Mouse (Mus musculus): ENCODE measurements at regions not wholly inside any gene's neighbourhood (a gene's known extent, or its start where the extent isn't known, plus 50 kb on each side); places are given as distances from the start of the nearest gene placed in this dataset.

DNA sequence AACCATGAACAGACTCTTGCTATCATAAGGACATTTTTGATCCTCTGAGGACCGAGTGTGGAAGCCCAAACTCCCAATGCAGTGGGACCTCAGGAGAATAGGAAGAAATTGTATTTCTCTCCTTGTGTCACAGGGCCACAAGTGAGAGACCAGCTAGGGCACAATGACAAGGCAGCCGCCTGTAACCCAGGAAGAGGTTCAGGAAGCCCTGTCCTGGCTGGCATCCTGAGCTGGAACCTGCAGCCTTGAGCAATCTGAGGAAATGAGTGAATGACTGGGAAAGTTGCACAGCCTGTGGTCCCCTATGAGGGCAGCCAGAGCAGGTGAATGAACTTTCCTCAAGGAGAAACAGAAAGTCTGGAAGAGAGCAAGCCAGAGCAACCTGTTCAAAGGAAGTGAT, 142.0 kb upstream of the Tut7 start:
- DNase-seq (ENCODE audit: extremely low spot score, low spot score) = no peak

DNA sequence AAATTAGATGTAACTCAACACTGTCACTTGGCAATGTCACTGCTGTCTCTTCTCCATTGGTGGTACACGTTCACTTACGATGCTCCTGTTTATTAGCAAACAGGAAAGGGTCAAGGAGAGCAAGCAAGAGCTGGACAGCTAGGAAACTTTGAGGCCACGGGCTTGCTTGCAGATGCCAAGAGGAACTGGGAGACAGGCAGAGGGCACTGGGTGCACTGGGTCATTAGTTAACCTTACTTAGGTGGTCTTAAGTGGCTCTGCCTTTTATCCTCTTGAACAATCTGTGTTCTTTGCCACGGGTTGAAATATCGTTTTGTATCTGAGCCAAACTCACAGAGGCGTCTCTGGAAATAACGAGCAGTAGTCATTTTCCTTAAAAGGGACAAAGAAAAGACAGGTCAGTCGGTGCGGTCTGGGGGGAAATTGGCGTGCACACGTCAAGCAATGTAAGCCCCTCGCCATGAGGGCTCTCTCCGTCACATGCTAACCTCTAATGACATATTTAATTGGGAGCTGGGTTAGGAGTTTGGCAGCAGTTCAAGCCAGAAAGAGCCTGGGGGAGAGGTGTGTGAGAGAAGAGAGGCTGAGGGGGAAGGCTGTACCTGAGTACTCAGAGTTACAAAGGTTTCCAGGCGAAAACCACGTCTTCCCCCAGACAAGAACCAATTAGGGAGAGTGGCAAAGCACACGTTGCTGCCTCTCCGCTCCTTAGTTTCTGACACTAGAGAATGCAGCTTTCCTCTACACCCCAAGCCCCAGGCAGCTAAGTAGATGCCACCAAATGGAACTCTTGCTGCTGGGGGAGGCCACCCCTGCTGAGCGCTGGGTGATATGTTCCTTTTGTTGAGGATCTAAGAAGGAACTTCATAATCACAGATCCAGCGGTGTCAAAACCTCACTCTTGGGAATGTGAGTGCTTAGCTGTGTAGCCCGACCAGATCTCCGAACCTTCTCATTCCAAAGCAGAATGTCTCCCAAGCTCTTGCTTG, 140.0 kb upstream of the Tut7 start:
- DNase-seq (ENCODE audit: extremely low spot score, low spot score) = no peak

DNA sequence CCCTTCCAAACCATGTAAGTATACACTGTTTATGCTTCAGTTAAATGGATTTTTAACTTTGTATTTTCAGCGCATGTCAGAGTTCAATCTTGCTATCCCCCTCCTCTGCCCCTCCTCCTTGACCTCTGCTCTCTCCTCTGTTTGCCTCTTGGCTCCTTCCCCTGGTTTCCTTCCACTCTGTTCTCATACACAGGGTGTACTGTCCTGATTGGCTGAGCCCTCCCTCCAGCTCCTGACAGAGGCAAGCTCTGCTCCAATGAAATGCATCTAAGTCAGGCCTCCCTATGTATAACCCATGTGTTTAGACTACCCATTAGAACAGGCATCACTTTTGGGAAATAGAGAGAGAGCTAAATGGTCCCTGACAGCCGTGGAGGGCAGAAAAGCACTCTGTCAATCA, 133.5 kb upstream of the Tut7 start:
- no peak for DNase-seq (ENCODE audit: extremely low spot score, low spot score)

DNA sequence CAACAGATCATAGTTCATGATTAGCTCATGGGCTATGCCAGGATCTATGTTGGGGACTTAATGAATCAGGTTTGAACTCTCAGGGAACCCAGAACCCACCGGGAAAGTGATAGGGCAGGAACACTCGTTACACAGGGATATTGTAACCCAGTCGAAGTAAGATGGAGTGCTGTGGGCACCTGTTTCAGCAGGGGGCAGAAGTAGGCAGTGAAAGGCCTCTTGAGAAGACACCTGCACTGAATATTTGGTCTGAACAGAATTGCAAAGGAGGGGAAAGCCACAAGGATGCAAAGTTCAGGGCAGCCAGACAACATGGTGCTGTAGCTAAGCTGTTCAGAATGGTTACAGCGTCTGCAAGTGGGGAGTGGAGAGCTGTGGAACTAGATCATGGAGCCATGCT, 129.9 kb upstream of the Tut7 start:
- DNase-seq (ENCODE audit: extremely low spot score, low spot score) = no peak

DNA sequence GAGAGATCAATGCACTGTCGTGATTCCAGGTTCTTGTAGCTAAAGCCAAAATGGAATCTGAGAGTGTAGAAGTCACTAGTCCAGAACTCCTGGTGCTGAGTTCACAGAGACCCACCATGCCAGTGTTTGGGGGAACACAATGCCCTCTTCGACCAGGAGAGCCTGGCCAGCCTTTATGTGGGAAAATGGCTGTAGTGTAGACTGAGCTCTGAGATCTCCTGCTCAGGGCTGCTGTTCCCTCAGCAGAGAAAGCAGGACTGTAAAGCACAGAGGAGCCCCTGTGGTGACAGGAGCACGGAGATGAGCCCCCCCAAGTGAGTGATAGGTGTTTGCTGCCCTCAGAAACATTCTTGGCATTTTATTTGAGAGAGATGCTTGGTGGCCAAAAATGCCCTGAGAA, 129.2 kb upstream of the Tut7 start:
- no peak for DNase-seq (ENCODE audit: extremely low spot score, low spot score)

DNA sequence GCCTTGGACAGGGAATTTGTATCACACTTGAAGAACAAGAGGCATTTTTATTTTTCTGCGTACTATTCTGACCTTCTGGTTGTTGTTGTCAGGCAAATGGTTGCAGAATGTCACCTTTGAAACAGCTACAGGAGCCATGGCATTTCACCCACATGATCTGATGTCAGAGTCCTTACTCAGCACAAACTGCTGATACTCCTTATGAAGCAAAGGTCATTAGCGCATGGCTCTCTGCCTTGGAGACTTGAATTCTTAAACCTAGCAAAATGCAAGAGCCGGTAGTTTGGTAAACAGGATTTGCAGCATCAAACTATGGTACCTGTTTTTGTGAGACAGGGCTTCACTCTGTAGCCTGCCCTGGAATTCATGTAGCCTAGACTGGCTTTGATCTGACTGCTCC, 127.3 kb upstream of the Tut7 start:
- no peak for DNase-seq (ENCODE audit: extremely low spot score, low spot score)

DNA sequence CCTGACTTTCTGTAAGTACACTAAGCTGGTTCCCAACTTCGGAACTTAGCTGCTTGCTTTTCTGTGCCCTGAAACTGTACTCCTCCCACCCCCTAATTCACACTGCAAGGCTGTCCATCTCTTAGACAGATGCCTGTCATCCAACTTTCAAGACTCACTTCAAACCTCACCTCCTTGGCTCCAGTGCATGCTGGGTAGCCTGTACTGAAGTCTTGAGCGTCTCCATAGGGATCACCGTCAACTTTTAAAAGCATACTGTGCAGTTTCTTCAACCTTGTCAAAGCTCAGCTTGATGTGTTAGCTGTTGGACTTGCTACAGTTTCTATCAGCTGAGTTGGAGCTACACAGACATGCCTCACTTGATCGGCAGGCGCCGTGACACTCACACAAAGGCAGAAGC, 126.5 kb upstream of the Tut7 start:
- DNase-seq (ENCODE audit: extremely low spot score, low spot score) = no peak

DNA sequence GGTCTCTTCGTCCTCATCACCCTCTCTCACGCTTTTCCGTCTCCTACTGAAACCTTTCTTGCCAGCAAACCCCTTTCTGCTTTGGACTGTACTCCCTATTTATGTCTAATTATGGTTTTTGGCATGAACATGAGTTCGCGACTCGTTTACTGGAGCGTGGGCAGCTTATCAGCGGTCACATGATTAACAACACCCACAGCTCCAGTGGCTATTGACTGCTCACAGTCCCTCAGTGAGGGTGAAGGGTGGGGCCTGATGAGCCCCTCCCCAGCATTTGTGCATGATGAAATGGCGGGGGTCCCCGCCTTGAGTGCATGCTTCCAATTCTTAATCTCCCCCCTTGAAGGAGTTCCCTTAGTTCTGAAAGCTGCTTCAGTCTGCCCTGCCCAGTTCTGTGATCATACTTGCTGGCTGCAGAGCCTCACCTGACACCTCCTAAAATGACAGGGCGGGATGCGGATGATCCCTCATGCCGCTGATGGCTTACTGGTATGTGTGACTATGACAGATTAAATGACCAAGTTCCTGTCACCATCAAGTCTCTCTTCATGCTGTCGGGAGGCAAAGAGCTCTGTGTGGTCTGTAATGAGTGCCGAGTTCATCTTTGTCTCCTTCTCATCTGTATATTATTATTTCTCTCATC, 125.7 kb upstream of the Tut7 start:
- DNase-seq (ENCODE audit: extremely low spot score, low spot score) = no peak

DNA sequence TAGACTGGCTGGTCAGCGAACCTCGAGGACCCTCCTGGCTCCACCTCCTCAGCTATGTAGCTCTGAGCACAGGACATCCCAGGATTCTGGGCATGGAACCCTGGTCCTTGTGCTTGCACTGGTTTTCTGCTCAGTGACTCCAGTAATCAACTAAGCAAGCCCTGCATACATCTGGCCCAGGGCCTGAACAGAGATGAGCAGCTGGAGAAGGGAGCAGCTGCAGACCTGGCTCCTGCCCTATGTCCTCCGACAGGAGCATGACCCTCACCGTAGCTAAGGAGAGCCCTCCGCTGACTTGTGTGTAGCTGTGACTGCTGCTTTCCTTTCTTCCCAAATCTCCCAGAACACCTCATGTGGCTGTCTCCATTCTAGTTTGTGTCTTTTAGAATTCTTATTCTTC, 124.5 kb upstream of the Tut7 start:
- DNase-seq (ENCODE audit: extremely low spot score, low spot score) = no peak

DNA sequence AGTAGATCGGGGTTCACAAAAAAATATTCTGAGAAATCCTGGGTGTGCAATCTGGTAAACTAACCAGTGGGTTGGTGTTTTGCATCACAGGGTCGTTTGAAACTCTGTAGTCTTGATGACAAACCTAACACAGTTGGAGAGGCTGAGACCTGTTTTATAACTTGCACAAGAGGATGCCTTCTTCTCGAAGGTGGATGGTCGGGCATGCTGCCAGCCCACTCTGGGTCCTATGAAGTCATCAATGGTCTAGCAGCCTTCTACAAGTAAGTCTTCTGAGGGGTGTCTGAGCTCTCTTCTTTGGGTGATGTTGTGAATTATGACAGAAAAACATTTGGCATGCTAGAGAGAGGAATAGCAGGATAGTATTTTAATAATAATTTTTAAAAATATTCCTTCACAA, 123.6 kb upstream of the Tut7 start:
- DNase-seq (ENCODE audit: extremely low spot score, low spot score) = no peak

DNA sequence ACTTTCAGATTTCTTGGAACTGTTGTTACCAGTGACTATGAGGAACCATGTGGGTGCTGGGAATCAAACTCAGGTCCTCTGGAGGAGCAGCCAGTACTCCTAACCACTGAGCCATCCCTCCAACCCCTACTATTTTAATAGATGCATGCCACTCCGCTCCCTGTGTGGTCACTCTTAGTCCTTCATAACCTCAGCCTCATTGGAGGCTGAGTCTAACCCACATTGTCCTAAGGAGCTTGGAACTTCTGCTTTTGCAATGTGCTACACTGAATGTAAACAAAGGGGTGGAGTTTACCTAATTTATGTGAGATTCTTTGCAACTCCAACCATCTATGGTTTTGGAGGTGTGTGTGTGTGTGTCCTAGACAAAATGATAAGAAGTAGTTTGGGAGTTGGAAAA, 122.7 kb upstream of the Tut7 start:
- DNase-seq (ENCODE audit: extremely low spot score, low spot score) = no peak

DNA sequence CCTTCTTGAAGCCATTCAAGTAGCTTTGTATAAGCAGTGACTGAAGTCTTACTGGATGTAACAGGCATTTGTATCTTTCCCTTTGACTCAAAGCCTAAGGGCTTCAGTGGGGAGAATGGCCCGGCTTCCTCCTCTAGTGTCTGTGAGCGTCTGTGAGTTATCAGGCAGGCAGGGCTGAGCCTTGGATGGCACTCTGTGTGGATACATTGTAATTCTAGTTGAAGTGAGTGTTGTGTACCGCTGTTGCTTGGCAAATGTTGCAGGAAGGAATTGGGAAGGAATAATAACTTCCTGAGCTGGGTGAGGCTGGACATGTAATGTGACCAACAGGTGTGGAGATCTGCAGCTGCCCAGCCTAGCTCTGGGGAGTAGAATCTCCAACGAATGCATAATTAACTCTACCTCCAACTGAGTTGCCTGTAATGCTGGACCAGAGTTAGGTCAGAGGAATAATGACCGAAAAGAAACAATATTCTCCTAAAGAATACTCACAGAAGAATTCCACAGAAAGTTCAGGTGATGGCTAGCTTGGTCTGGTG, 120.7 kb upstream of the Tut7 start:
- no peak for DNase-seq (ENCODE audit: extremely low spot score, low spot score)

DNA sequence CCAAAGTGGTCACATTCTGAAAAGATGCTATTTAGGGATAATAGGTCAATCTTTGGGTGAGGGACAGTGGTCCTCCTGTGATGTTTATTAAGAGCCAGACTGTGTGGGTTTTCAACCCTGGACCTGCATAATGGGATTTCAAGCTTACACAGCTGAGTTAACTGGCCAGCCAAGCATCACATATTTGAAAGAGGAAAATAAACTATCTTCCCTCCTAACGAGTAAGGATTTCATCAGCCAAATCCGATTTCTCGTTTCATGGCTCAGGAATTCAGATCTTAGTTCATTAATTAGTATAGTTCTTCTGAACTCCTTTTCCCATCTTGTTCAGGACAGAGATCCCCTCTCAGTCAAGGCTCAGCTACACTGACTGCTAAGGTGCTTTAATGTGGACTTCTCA, 120.1 kb upstream of the Tut7 start:
- DNase-seq (ENCODE audit: extremely low spot score, low spot score) = no peak

DNA sequence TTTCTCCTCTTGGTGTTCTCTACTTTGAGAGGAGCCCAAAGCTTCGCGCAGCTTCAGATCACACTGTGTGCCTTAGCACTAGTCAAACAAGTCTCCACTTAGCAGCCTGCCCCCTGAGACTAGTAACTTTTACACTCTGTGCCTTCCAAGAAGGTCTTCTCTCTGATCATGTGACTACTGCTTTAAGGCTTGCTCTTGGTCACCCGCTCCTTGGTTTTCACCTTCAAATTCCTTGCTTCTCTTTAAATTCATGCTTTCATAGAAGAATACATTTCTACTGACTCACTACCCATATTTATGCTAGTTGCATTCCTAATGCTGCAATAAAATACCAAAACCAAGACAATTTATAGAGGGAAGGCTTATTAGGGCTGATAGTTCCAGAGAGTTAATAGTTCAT, 118.6 kb upstream of the Tut7 start:
- no peak for DNase-seq (ENCODE audit: extremely low spot score, low spot score)

DNA sequence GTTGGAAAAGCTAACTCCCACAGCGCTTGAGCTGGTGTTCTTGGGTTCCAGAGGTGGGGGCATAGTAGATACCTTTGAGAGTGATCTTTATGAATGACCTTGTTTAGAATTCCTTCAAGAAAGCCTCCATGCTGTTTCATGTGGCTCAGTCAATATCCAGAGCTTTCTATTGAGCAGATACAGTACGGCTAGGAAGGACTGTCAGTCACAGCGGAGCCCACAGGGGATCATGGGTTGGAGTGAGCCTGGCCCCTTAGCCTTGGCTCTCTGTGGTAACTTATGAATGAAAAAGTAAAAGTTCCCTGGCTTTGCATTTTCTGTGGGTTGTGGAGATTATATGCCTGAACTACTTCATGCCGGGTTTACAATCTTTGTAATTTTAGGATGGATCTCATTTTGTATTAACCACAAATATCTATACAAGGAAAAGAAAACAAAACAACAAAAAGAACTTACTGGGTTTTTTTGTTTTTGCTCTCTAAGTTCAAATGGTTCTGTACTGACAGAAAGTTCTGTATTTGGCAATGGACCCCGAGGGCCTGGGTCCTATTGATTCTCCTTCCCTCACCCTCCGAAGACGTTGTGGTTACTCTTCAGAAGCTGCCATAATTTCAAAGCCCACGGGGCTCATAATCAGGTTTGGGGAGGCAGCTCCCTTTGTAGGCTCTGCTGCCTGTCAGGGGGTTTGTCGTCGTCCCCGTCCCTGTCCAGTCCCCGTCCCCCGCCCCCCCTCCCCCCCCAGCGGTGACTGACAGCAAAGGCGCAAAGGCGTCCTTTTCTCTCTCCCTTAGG, 117.7 kb upstream of the Tut7 start:
- DNase-seq (ENCODE audit: extremely low spot score, low spot score) = peak; percentile 24

DNA sequence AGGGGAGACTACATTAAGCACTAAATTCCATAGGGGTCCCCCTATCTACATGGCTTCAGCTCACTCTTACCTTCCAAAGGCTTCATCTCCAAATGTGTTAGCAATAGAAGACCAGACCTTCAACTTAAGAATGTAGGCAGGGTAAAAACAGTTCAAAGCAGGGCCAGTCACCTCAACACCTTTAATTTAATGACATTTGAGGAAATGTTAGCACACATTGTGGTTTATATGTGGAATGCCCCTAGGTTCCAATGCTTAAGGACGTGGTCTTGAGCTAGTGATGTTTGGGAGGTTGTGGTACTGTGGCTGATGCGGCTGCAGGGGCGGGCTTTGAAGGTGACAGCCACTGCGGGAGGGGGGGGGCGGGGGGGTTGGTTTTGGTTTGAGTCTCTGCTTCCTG, 116.9 kb upstream of the Tut7 start:
- DNase-seq (ENCODE audit: extremely low spot score, low spot score) = no peak

DNA sequence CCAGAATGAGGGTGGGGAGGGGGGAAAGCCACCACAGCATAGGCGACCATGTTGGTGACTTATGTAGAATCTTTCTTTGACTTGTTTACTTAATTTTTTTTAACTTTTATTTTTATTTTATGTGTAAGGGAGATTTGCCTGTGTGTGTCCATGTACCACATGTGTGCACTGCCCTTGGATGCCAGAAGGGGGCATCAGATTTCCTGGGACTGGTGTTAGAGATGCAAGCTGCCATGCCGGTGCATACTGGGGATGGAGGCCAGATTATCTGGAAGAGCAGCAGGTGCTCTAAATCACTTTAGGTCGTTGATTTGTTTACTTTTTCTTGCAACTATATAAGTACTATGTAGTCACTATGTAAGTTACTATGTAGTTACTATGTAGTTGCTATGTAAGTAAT, 114.2 kb upstream of the Tut7 start:
- DNase-seq (ENCODE audit: extremely low spot score, low spot score) = no peak

DNA sequence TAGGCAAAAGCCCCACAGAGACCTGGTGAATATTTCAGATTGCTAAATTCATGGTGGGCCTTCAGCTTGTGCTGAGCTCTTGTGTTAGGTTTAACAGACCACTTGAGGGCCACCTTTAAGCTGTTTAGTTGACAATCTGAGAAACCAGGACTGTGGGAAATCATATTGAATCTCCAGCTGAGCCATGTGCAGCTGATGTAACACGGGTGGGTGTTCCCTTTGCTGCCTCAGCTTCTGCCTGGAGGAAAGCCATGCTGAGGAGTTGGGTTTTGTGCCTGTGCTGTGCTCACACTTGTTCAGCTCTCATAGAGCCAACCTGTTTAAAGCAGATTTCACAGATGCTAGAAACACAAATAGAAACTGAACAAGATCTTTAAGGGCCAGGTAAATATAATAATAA, 111.6 kb upstream of the Tut7 start:
- no peak for DNase-seq (ENCODE audit: extremely low spot score, low spot score)

DNA sequence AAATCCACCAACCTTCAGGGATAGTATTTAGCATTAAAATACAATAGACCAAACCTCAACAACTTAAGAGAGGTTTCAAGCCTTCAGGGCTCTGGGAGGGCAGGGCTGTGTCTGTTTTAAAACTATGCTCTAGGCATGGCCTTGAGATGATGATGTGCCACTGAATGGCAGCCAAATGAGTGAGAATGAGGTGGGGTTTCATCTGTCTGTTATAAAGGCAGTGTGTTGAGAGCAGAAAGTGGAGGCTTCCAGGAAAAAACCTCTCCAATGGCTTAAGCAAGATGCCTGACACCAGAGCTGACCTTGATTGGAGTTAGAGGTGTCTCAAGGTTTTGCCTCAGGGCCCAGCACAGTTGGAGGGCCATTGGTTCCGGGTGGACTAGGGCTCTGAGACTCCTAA, 111.1 kb upstream of the Tut7 start:
- DNase-seq (ENCODE audit: extremely low spot score, low spot score) = no peak

DNA sequence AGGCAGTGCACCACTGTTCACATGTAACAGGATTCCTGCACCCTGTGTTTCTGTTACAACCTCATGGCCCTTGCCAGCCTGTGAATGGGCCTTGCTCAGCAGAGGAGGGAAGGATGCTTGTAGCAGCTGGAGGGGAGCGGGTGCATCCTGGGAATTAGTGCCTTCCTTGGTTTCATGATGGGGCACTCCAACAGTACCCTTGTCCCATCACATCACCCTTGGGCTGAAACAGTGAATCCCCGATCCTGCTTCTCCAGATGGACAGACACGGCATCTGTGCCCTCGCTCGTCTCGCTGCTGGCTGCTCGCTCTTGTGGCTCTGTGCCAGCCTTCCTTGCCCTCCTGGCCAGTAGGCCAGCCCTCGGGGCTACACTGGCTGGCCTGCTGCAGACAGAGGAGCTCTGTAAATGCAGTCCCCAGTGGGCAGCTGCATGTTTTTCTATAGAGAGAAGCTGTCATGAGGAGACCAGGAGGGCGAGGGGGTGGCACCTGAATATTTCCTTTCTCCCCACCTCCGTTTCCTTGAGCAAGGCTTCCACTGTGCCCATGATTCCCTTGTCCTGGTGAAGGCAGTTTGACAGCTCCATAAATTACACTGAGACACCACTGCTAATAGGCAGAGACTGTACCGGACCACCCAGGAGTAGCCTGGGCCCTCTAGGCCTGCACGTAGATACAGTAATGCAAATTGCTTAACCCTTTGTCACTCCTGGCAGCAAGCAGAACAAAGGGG, 104.6 kb upstream of the Tut7 start:
- peak; percentile 39 for DNase-seq (ENCODE audit: extremely low spot score, low spot score)

DNA sequence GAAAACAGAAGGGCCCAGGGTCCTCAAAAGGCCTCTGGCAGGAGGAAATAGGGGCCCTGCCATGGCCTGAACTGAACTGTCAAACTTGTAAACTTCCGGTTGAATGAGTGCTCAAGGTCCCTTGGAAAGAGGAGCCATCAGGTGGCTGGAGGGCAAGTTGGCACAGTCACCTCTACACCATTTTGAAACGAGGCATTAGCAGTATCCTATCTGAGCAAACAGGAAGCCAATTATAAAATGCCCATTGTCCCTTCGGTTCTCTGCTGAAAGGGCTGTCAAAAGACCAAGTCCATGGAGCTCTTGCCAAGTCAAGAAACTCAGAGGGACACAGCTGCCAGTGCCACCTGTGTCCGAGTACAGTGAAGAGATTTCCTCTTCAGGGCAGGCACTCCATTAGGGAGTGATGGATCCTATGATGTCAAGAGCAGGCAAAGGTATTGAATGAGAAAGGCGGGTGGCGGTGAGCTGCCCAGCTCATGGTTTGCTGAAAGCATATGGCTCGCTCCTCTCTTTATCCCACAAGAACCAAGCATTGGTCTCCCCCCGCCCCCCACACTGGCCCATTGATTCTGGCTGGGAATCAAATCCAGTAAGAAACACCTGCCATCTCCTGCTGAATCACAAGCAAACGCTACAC, 103.0 kb upstream of the Tut7 start:
- no peak for DNase-seq (ENCODE audit: extremely low spot score, low spot score)
